Mouse (Mus musculus) forebrain, embryonic 10.5 days (tissue): Measurements from ENCODE around the gene Eno4. TPM values are rescaled to one million over a fixed set of nuclear protein-coding genes. Genes with fewer than 3 reads are reported as not detected.

Experiments
- DNase-seq: peaks from one replicate; pipeline ENCODE4 v3.0.0-alpha.2; 2017; ENCODE audit warnings: low spot score; ENCODE audit errors: extremely low spot score
- H3K27ac ChIP-seq: fragments of 300-500 bp; sonication (generic); 2 replicates; pipeline ENCODE4 v1.5.1; 2016; ENCODE audit warnings: mild to moderate bottlenecking
- H3K27me3 ChIP-seq: fragments of 300-500 bp; sonication (generic); 2 replicates; pipeline ENCODE4 v1.6.1; 2016; ENCODE audit warnings: mild to moderate bottlenecking; ENCODE audit not compliant: poor library complexity, severe bottlenecking
- H3K36me3 ChIP-seq: fragments of 300-500 bp; sonication (generic); replicated peaks from 2 replicates; pipeline ENCODE4 v1.6.1; 2016; ENCODE audit warnings: mild to moderate bottlenecking, moderate library complexity
- H3K4me1 ChIP-seq: fragments of 300-500 bp; sonication (generic); 2 replicates; pipeline ENCODE4 v1.6.1; 2016
- H3K4me3 ChIP-seq: fragments of 300-500 bp; sonication (generic); 2 replicates; pipeline ENCODE4 v1.5.1; 2016; ENCODE audit warnings: mild to moderate bottlenecking, moderate library complexity
- H3K9me3 ChIP-seq: fragments of 300-500 bp; sonication (generic); 2 replicates; pipeline ENCODE4 v1.6.1; 2016; ENCODE audit warnings: mild to moderate bottlenecking, moderate library complexity
- WGBS: fragments of 180-500 bp; shearing (Covaris S2); methylation state at CpG from one replicate; pipeline ENCODE4 v1.1.7; 2016; 5-methylcytosine and 5-hydroxymethylcytosine counted together
- microRNA-seq: library from miRNA; unstranded; fragments of <30 nt; microRNA quantifications from one replicate; pipeline ENCODE4, GENCODE M21; 2017
- polyA plus RNA-seq: library from polyadenylated mRNA; unstranded; fragments of >200 nt; fragmentation: Nextera tagmentation; extraction: Ambion mirVana; gene quantifications from 2 replicates; pipeline ENCODE4 v1.2.1, GENCODE M21; 2016

The Eno4 gene
- polyA plus RNA-seq, 1 experiment from 2014 or later, result 1.3 TPM

- H3K36me3 ChIP-seq, result no peaks in the 10 kb centered on the region
- WGBS, result 31% methylated on average over 13 of the region's 13 CpGs
- H3K9me3 ChIP-seq, result peaks cover 3% of the 10 kb centered on the region; the same call in 1 of the 2 replicates
- no peak for DNase-seq
- peak overlapping the region; percentile 3; the same call in 1 of the 2 replicates for H3K4me3 ChIP-seq
- H3K27ac ChIP-seq, result no peak overlapping the region
- peaks cover 62% of the 10 kb centered on the region for H3K4me1 ChIP-seq
- peaks cover 99% of the 10 kb centered on the region for H3K27me3 ChIP-seq
Observed at GRCm38 (mm10) chr19:58979436-58980055, 36.3 kb downstream of the Eno4 start.

- no peaks in the 10 kb centered on the region for H3K36me3 ChIP-seq
- H3K4me1 ChIP-seq, result peaks cover 60% of the 10 kb centered on the region
- no peak overlapping the region for H3K27ac ChIP-seq
- peaks cover 3% of the 10 kb centered on the region; the same call in 1 of the 2 replicates for H3K9me3 ChIP-seq
- H3K27me3 ChIP-seq, result peaks cover 99% of the 10 kb centered on the region
- no peak for DNase-seq
- WGBS, result 42% methylated on average over 5 of the region's 5 CpGs
- H3K4me3 ChIP-seq, result peak overlapping the region; percentile 3; the same call in 1 of the 2 replicates
Observed at GRCm38 (mm10) chr19:58980056-58980440, 36.8 kb downstream of the Eno4 start.

- DNase-seq, result peak; percentile 44
- WGBS, result 12% methylated on average over 9 of the region's 9 CpGs
- H3K27me3 ChIP-seq, result peaks cover 99% of the 10 kb centered on the region
- H3K9me3 ChIP-seq, result peaks cover 3% of the 10 kb centered on the region; the same call in 1 of the 2 replicates
- no peaks in the 10 kb centered on the region for H3K36me3 ChIP-seq
- peaks cover 52% of the 10 kb centered on the region for H3K4me1 ChIP-seq
- H3K27ac ChIP-seq, result no peak overlapping the region
- peak overlapping the region; percentile 18 for H3K4me3 ChIP-seq
Observed at GRCm38 (mm10) chr19:58981571-58981970, 38.3 kb downstream of the Eno4 start.

GRCm38 (mm10) chr19:59002827-59003226 is 59.6 kb downstream of the Eno4 start:
- Histone ChIP-seq H3K27ac (no peak overlapping the region), H3K4me1 (peaks cover 35% of the 10 kb centered on the region), H3K4me3 (no peak overlapping the region), H3K27me3 (peaks cover 81% of the 10 kb centered on the region), H3K9me3 (peaks cover 3% of the 10 kb centered on the region; the same call in 1 of the 2 replicates), H3K36me3 (peaks cover 11% of the 10 kb centered on the region)
- DNase-seq, result no peak
- 88% methylated on average over 6 of the region's 6 CpGs for WGBS

GRCm38 (mm10) chr19:59006577-59007340 is 63.5 kb downstream of the Eno4 start:
- peaks cover 3% of the 10 kb centered on the region; the same call in 1 of the 2 replicates for H3K9me3 ChIP-seq
- H3K36me3 ChIP-seq, result peaks cover 11% of the 10 kb centered on the region
- peaks cover 22% of the 10 kb centered on the region for H3K4me1 ChIP-seq
- WGBS, result 27% methylated on average over 15 of the region's 15 CpGs
- H3K27me3 ChIP-seq, result peaks cover 85% of the 10 kb centered on the region
- H3K27ac ChIP-seq, result 0 out of 2 replicates have a peak overlapping the region, but pooled peaks have one; percentile 35
- peak; percentile 25 for DNase-seq
- H3K4me3 ChIP-seq, result peak overlapping the region; percentile 10; the same call in 1 of the 2 replicates

GRCm38 (mm10) chr19:59010802-59011201 is 67.6 kb downstream of the Eno4 start:
- Histone ChIP-seq H3K27ac (no peak overlapping the region), H3K27me3 (peaks cover 73% of the 10 kb centered on the region), H3K4me3 (no peak overlapping the region), H3K9me3 (no peaks in the 10 kb centered on the region), H3K4me1 (peaks cover 31% of the 10 kb centered on the region), H3K36me3 (no peaks in the 10 kb centered on the region)
- WGBS, result 83% methylated on average over 5 of the region's 5 CpGs
- DNase-seq, result no peak

Small RNAs within 50 kb of the gene (microRNA-seq; reads per million reads assigned to microRNA genes)
- gene Mir3086, result 20.7 reads per million, percentile 31 among the genes with 10 or more reads in this experiment

Other genes with a start within 250 kb of the Eno4 start
- gene Pnliprp1, start 214.5 kb upstream of the Eno4 start, polyA plus RNA-seq, result not detected in 2 replicates
- 0.12 and 0.24 TPM in 2 replicates for gene Pnliprp2, start 183.7 kb upstream of the Eno4 start, polyA plus RNA-seq
- gene 1700019N19Rik, start 149.0 kb upstream of the Eno4 start, polyA plus RNA-seq, result not detected in 2 replicates
- 5.7 and 7.2 TPM in 2 replicates for gene Hspa12a, start 229 bp downstream of the Eno4 start, polyA plus RNA-seq
- gene Shtn1, start 132.7 kb downstream of the Eno4 start, polyA plus RNA-seq, result 4.1 and 4.7 TPM in 2 replicates
- gene Vax1, start 226.6 kb downstream of the Eno4 start, polyA plus RNA-seq, result 0.50 and 1.0 TPM in 2 replicates